Mouse (Mus musculus) sigmoid colon, adult 10 weeks (tissue): ENCODE measurements around the gene Fgb. TPM values are rescaled to one million over a fixed set of nuclear protein-coding genes. Genes with fewer than 3 reads are reported as not detected.

Experiments
- polyA plus RNA-seq: library from polyadenylated mRNA; stranded (reverse); fragments of 350-450 nt; fragmentation: Illumina TruSeq; extraction: RNeasy Lipid Tissue Mini Kit (QIAGEN cat#74804); gene quantifications from one replicate; pipeline ENCODE4 v1.2.3, GENCODE M21; 2014; ENCODE audit warnings: low read depth, low replicate concordance

The Fgb gene
- polyA plus RNA-seq = not detected

DNA sequence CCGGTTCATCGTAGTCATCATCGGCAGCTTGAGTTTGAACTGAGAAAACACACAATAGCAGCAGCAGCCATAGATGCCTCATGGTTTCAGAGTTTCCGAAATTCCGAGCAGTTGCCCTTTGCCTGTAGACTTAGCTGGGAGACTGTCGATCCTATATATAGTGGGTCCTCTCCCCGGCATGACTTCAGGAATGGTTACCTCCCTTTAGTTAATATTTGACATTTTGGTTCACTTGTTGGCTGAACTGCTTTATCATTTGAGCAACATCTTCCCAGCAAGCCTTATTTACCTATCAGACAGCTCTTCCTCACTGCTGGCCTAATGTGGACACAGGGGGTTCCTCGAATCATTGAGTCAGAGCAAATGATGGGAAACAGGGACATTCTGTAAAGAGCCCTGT lies at the start of gene Fgb:
TSS of gene Fgb (minus strand) at position 184 of the 400 bp plus-strand sequence.

DNA sequence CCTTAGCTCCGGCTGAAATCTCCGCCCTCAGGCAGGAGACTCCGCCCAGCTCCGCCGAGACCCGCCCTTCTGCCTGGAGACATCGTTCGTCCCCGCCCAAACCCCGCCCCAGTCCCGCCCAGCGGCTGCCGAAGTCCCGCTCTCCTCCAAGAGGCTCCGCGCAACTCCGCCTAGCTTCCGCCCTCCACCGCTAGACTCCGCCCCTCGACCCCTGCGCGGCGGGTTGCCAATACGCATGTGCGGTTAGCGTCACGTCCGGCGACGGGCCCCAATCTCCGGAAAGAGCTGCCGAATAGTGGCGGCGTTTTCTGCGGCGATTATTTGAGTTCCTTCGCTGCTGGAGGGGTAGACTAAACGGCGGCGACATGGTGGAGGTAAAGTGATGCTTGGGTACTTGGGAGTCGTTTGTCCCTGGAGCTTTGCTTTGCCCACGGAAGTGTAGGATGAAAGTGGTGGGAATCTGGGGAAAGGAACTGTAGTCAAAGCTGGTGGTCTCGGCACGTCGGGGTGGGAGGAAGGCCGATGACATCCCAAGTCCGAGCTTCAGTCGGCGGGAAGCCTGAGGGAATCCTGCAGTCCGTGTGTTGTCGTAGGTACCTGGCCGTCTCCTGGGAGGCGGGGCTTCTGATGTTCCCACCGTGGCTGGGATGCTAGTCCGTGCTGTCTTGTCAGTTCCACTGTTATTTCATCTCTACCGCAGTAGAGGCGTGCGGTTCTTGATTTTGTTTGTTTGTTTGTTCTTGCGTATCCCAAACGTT lies 5.8 kb upstream of the Fgb start, which contains the start of gene Plrg1:
TSS of gene Plrg1 (plus strand) at position 242 of the 758 bp plus-strand sequence.

DNA sequence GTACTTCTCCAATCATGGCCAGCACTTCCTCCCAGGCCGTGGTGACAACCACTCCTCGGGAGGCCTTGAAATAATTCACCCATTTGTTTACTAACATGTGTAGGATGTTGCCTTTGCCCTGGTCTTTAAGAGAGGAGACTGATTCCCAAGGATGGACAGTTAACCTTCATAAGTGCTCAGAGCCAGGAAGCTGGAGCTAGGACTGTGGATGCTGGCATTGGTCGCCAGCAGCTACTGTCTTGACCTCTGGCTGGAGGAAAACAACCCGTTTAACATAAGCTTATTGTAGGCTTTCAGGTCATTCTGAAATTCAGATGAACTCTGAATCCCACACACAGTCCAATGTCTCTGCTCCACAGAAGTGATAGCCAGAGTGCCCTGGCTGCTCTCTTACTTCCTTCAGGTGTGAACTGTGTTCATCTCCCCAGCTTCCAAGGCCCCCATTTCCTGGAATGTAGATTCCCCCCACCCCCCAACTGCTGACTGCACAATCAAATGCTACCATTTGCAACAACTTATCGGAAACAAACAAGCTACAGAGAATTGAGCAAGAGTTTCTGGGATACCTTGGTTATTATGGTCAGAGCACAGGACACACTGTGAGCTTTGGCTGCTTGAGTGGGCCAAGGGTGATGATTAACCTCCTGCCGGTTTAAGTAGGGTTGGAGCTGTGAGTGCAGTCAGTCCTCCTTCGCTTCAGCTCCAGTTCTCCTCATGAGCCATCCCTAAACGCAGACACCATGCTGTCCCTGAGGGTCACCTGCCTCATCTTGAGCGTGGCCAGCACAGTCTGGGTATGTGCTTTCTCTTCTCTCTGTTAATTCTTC lies 24.0 kb downstream of the Fgb start, which contains the start of gene Fga:
TSS of gene Fga (plus strand) at position 602 of the 827 bp plus-strand sequence.

DNA sequence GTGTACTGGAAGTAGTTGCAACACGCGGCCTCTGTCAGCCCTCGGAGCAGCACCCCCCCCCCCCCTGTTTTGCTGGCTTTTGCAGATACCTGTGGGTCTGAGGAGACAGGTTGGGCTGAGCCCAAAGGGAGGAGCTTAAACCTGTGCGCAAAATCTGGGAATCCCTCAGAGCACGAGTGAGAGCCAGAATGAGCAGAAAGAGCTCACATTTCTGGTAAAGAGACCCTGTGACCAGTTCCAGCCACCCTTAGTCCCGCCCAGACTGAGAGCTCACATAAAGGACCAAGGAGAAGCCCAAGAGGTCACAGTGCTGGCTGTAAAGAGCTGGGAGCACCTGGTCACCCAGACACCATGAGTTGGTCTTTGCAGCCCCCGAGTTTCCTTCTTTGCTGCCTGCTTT lies 42.1 kb downstream of the Fgb start, which contains the start of gene Fgg:
TSS of gene Fgg (plus strand) at position 168 of the 400 bp plus-strand sequence.

Other genes with a start within 250 kb of the Fgb start
- gene Rbm46, start 173.4 kb downstream of the Fgb start, polyA plus RNA-seq = not detected
- 11.4 TPM for gene Lrat, start 145.9 kb downstream of the Fgb start, polyA plus RNA-seq
- not detected for gene Fgg, start 42.1 kb downstream of the Fgb start, polyA plus RNA-seq
- 0.19 TPM for gene Fga, start 23.8 kb downstream of the Fgb start, polyA plus RNA-seq
- 22.8 TPM for gene Plrg1, start 5.7 kb upstream of the Fgb start, polyA plus RNA-seq
- 0.06 TPM for gene Dchs2, start 78.1 kb upstream of the Fgb start, polyA plus RNA-seq